Mouse (Mus musculus): ENCODE results near the gene Med29. TPM values are rescaled to one million over a fixed set of nuclear protein-coding genes. Genes with fewer than 3 reads are reported as not detected.

The Med29 gene
- total and polyA plus RNA-seq, 3 experiments, result 31.1 to 39.6 TPM; not detected in 1

- TF ChIP-seq MYB (IDR thresholded peaks at IDR 0.05; ENCODE audit: low read depth, low read length) (peak; percentile 72), ELF1 (IDR thresholded peaks at IDR 0.05; ENCODE audit: low read depth, low read length) (peak; percentile 55), UBTF (IDR thresholded peaks at IDR 0.05; ENCODE audit: borderline replicate concordance, insufficient read depth, low read depth, low read length) (no peak), RCOR1 (IDR thresholded peaks at IDR 0.05; ENCODE audit: low read depth, low read length) (peak; percentile 90)
Measured at GRCm38 (mm10) chr7:28432252-28432651, 39.7 kb upstream of the Med29 start (continued).

GRCm38 (mm10) chr7:28430512-28430911 is 38.0 kb upstream of the Med29 start:
- Histone ChIP-seq H3K9me3 (replicated peaks; ENCODE audit: insufficient read depth, low read length) (no peaks in the 10 kb centered on the region), H3K79me2 (ENCODE audit: control insufficient read depth, insufficient read depth, low read length, poor library complexity) (peaks cover 14% of the 10 kb centered on the region), H3K27ac (ENCODE audit: control insufficient read depth, low read depth, low read length) (no peak overlapping the region), H3K9ac (ENCODE audit: control insufficient read depth, low read depth, low read length, poor library complexity, severe bottlenecking) (no peak overlapping the region), H3K27me3 (ENCODE audit: control insufficient read depth in 1 of 2, insufficient read depth in 2 of 2, low read length in 2 of 2) (no peaks in the 10 kb centered on the region), H3K36me3 (ENCODE audit: control insufficient read depth in 1 of 2, insufficient read depth in 2 of 2, low read length in 2 of 2) (peaks cover 7 to 58% of the 10 kb centered on the region in 2 experiments), H3K4me1 (ENCODE audit: control insufficient read depth in 1 of 2, insufficient read depth in 2 of 2, low read length in 2 of 2) (peaks cover 43 to 45% of the 10 kb centered on the region in 2 experiments), H3K4me3 (ENCODE audit: control insufficient read depth in 1 of 2, insufficient read depth in 1 of 2, low read depth in 2 of 2, low read length in 2 of 2) (no peak overlapping the region)
- TF ChIP-seq ZKSCAN1 (IDR thresholded peaks at IDR 0.05; ENCODE audit: low read depth, low read length), result no peak
- no peak for TF ChIP-seq ZNF384 (IDR thresholded peaks at IDR 0.05; ENCODE audit: low read depth, low read length)
- no peak for TF ChIP-seq USF1 (IDR thresholded peaks at IDR 0.05; ENCODE audit: low read depth, low read length)
- no peak for TF ChIP-seq GATA1 (IDR thresholded peaks at IDR 0.05; ENCODE audit: low read depth, low read length)
- TF ChIP-seq POLR2AphosphoS5 (IDR thresholded peaks at IDR 0.05; ENCODE audit: borderline replicate concordance, low read depth, low read length), result no peak
- no peak for TF ChIP-seq ZMIZ1 (IDR thresholded peaks at IDR 0.05; ENCODE audit: low read depth, low read length)
- DNase-seq (ENCODE audit: low read depth, low spot score), result no peak

- H3K36me3 ChIP-seq (ENCODE audit: control insufficient read depth in 1 of 2, insufficient read depth in 2 of 2, low read length in 2 of 2), result peaks cover 12 to 32% of the 10 kb centered on the region in 2 experiments
Measured at GRCm38 (mm10) chr7:28427738-28428137, 35.2 kb upstream of the Med29 start.

More at GRCm38 (mm10) chr7:28427738-28428137, 35.2 kb upstream of the Med29 start:
- H3K27ac ChIP-seq (ENCODE audit: control insufficient read depth, low read depth, low read length), result no peak overlapping the region
- DNase-seq (ENCODE audit: low read depth, low spot score), result no peak
- H3K4me3 ChIP-seq (ENCODE audit: control insufficient read depth in 1 of 2, insufficient read depth in 1 of 2, low read depth in 2 of 2, low read length in 2 of 2), result no peak overlapping the region
- H3K27me3 ChIP-seq (ENCODE audit: control insufficient read depth in 1 of 2, insufficient read depth in 2 of 2, low read length in 2 of 2), result no peaks in the 10 kb centered on the region
- TF ChIP-seq RCOR1 (IDR thresholded peaks at IDR 0.05; ENCODE audit: low read depth, low read length) (no peak), EP300 (IDR thresholded peaks at IDR 0.05; ENCODE audit: low read depth in 1 of 2, low read length in 2 of 2) (no peak), NELFE (IDR thresholded peaks at IDR 0.05; ENCODE audit: low read depth, low read length) (no peak), HCFC1 (IDR thresholded peaks at IDR 0.05; ENCODE audit: low read depth, low read length) (no peak), MYB (IDR thresholded peaks at IDR 0.05; ENCODE audit: low read depth, low read length) (no peak), NRF1 (IDR thresholded peaks at IDR 0.05; ENCODE audit: insufficient read depth, low read depth, low read length, poor library complexity, severe bottlenecking) (no peak), ZKSCAN1 (IDR thresholded peaks at IDR 0.05; ENCODE audit: low read depth, low read length) (no peak), SMC3 (IDR thresholded peaks at IDR 0.05; ENCODE audit: low read depth, low read length) (no peak), E2F4 (IDR thresholded peaks at IDR 0.05; ENCODE audit: borderline replicate concordance, low read depth, low read length) (no peak), TAL1 (IDR thresholded peaks at IDR 0.05; ENCODE audit: low read length) (no peak)
- H3K9ac ChIP-seq (ENCODE audit: control insufficient read depth, low read depth, low read length, poor library complexity, severe bottlenecking), result no peak overlapping the region
- peaks cover 11% of the 10 kb centered on the region for H3K79me2 ChIP-seq (ENCODE audit: control insufficient read depth, insufficient read depth, low read length, poor library complexity)
- no peaks in the 10 kb centered on the region for H3K9me3 ChIP-seq (replicated peaks; ENCODE audit: insufficient read depth, low read length)
- peaks cover 24% of the 10 kb centered on the region in 2 experiments for H3K4me1 ChIP-seq (ENCODE audit: control insufficient read depth in 1 of 2, insufficient read depth in 2 of 2, low read length in 2 of 2)
